In genomic region chr1:91858101-91858790, GRCm38 (mm10) we compare ENCODE assay signal across 20 mouse cellular contexts. TPM values are rescaled to one million over a fixed set of nuclear protein-coding genes. Genes with fewer than 3 reads are reported as not detected.
DNase-seq lines count a peak whose midpoint lies in the region; ATAC-seq and TF ChIP-seq lines count a peak whose summit lies in the region.
"Had no signal": no experiment of that assay in that cellular context is flagged by ENCODE, and none has a peak within 500 bp of the region (broad histone marks: within the 10 kb centered on the region; RNA-seq: fewer than 3 reads in every experiment).

No protein-coding gene starts in this region.

- no peaks in the 10 kb centered on the region for H3K36me3 ChIP-seq in kidney, embryonic 14.5 days (ENCODE audit: control insufficient read depth, insufficient read depth, low read length)
- H3K36me3 ChIP-seq: embryonic facial prominence, embryonic 13.5 days; stomach, embryonic 15.5 days had no signal

- H3K27ac ChIP-seq in kidney, embryonic 14.5 days (ENCODE audit: low read depth, low read length) = no peak overlapping the region
- H3K27ac ChIP-seq: embryonic facial prominence, embryonic 13.5 days; forebrain, embryonic 13.5 days; hindbrain, embryonic 14.5 days; stomach, embryonic 15.5 days had no signal

- POLR2A ChIA-PET in Patski (lab: Charles Lee) = interaction anchor here (0.6 to 0.7 kb wide), 2 partner anchors 13 to 17 kb away, joined by 3 read pairs; no protein-coding TSS in a partner anchor

- no peaks in the 10 kb centered on the region for H3K9me3 ChIP-seq in kidney, embryonic 14.5 days (ENCODE audit: control insufficient read depth, low read length)
- H3K9me3 ChIP-seq: embryonic facial prominence, embryonic 13.5 days; forebrain, embryonic 13.5 days; megakaryocyte, embryonic 14.5 days; stomach, embryonic 15.5 days had no signal

- WGBS in kidney, embryonic 14.5 days = 51% methylated on average over 11 of the region's 11 CpGs

- CTCF ChIA-PET in Patski (lab: Charles Lee) = no interaction called here

- TF ChIP-seq CTCF in Patski (IDR thresholded peaks at IDR 0.05) = no peak

- no peak overlapping the region for H3K4me3 ChIP-seq in kidney, embryonic 14.5 days (ENCODE audit: low read length)
- H3K4me3 ChIP-seq: embryonic facial prominence, embryonic 13.5 days; forebrain, embryonic 13.5 days; megakaryocyte, embryonic 14.5 days; stomach, embryonic 15.5 days had no signal

- no peaks in the 10 kb centered on the region for H3K27me3 ChIP-seq in kidney, embryonic 14.5 days (ENCODE audit: control insufficient read depth, insufficient read depth, low read length)
- H3K27me3 ChIP-seq in Patski = no peaks in the 10 kb centered on the region
- H3K27me3 ChIP-seq: embryonic facial prominence, embryonic 13.5 days; stomach, embryonic 15.5 days had no signal

- in situ Hi-C loops in Patski (cut with MboI; ENCODE audit: low pct_unique_long_range_greater_than_20kb) = no loop called here

- DNase-seq in adrenal gland, postnatal 14 days = peak; percentile 44
- no peak for DNase-seq in adrenal gland, adult 8-10 months
- DNase-seq in kidney, postnatal 10 days = no peak
- peak; percentile 30 for DNase-seq in Patski (ENCODE audit: low read depth, low spot score)
- DNase-seq in retina, embryonic 14.5 days (ENCODE audit: low spot score) = peak; percentile 21
- DNase-seq in cerebellum, postnatal 10 days = no peak
- DNase-seq: B cell, adult 2 months; cerebellum, adult 11 months; kidney, postnatal 36 days; liver; lung, embryonic 14.5 days; spleen, adult 18-20 months; thymus, postnatal 14 days had no signal

- H3K4me2 ChIP-seq in kidney, embryonic 14.5 days (replicated peaks; ENCODE audit: low read depth, low read length) = no peak overlapping the region
- H3K4me2 ChIP-seq: embryonic facial prominence, embryonic 13.5 days; forebrain, embryonic 13.5 days; hindbrain, embryonic 14.5 days; lung, embryonic 14.5 days; stomach, embryonic 15.5 days had no signal

- H3K9ac ChIP-seq in kidney, embryonic 14.5 days (ENCODE audit: low read depth, low read length) = no peak overlapping the region
- H3K9ac ChIP-seq: embryonic facial prominence, embryonic 13.5 days; forebrain, embryonic 13.5 days; hindbrain, embryonic 14.5 days; lung, embryonic 14.5 days; stomach, embryonic 15.5 days had no signal

- no peaks in the 10 kb centered on the region for H3K4me1 ChIP-seq in kidney, embryonic 14.5 days (ENCODE audit: control insufficient read depth, insufficient read depth, low read length)
- H3K4me1 ChIP-seq: forebrain, embryonic 13.5 days; megakaryocyte, embryonic 14.5 days; stomach, embryonic 15.5 days had no signal

- ATAC-seq in kidney, embryonic 14.5 days (ENCODE audit: low FRiP score, low TSS enrichment) = 0 out of 2 replicates have a peak, but pooled peaks have one; percentile 16
- ATAC-seq in Patski = peak; percentile 61
- no peak for ATAC-seq in erythroblast, adult 5-6 weeks (replicated peaks; ENCODE audit: low FRiP score, poor library complexity, severe bottlenecking)
- ATAC-seq: forebrain, embryonic 13.5 days had no signal

RNA-seq across cellular contexts. Expression of gene Twist2, which starts 57.0 kb away (rescaled TPM):
- 1.7 and 2.3 TPM in 2 replicates for total RNA-seq in adrenal gland, postnatal 14 days (2021)
- 1 to 10 TPM; 2.4 to 3.8 (median 2.7) TPM for total RNA-seq in adrenal gland, adult 8-10 months (2022)
- polyA plus RNA-seq in kidney, embryonic 14.5 days (2014; fragmentation: Nextera tagmentation; extraction: Ambion mirVana) = 8.0 and 10.2 TPM in 2 replicates
- polyA plus RNA-seq in Patski (2021) = 4.1 TPM
- not detected in 2 replicates for total RNA-seq in erythroblast, adult 5-6 weeks (2015; ENCODE audit: low replicate concordance)
- not detected in 2 replicates for total RNA-seq in erythroblast, adult 5-6 weeks (2017; ENCODE audit: low replicate concordance)

Comparison
In these comparisons a context has a peak if more than half of its experiments do, and no peak if none do; other contexts are left out.
1. DNase-seq: peak in adrenal gland, postnatal 14 days (single experiment), Patski (single experiment) and retina, embryonic 14.5 days (single experiment); none in adrenal gland, adult 8-10 months (single experiment), kidney, postnatal 10 days (single experiment) and cerebellum, postnatal 10 days (0 of 2).